Mouse (Mus musculus) brain, embryonic 14.5 days (tissue): Measurements from ENCODE around the gene Tmem8. TPM values are rescaled to one million over a fixed set of nuclear protein-coding genes. Genes with fewer than 3 reads are reported as not detected.

Experiments
- DNase-seq: peaks from one replicate; pipeline ENCODE4 v3.0.0-alpha.2; 2011; ENCODE audit warnings: low read depth
- CTCF ChIP-seq: fragments of 200-500 bp; IDR thresholded peaks from 2 replicates; pipeline ENCODE4 v1.5.1; 2012; ENCODE audit warnings: inconsistent platforms, mild to moderate bottlenecking, moderate library complexity, borderline replicate concordance; ENCODE audit not compliant: insufficient read depth, insufficient read length; ENCODE audit errors: extremely low read depth
- POLR2A ChIP-seq: fragments of 200-500 bp; IDR thresholded peaks from 2 replicates; pipeline ENCODE4 v1.6.1; 2012; ENCODE audit warnings: mild to moderate bottlenecking, inconsistent platforms, borderline replicate concordance; ENCODE audit not compliant: poor library complexity, insufficient read depth, insufficient read length, severe bottlenecking; ENCODE audit errors: extremely low read depth
- polyA plus RNA-seq: library from polyadenylated mRNA; depleted of rRNA; stranded (reverse); fragments of >200 nt; gene quantifications from 2 replicates; pipeline ENCODE4 v1.2.3, GENCODE M21; 2012

Tmem8 gene
- polyA plus RNA-seq, 1 experiment: 11.8 TPM

GRCm38 (mm10) chr17:26131856-26132853 lies 19.1 kb downstream of the Tmem8 start:
- TF ChIP-seq CTCF (no peak), POLR2A (no peak)
- DNase-seq: peak; percentile 76

GRCm38 (mm10) chr17:26137106-26137750 lies 24.1 kb downstream of the Tmem8 start:
- TF ChIP-seq CTCF (no peak), POLR2A (no peak)
- no peak for DNase-seq

GRCm38 (mm10) chr17:26137751-26138130 lies 24.6 kb downstream of the Tmem8 start:
- no peak for DNase-seq
- TF ChIP-seq POLR2A: no peak
- no peak for TF ChIP-seq CTCF

- TF ChIP-seq CTCF (peak; percentile 66), POLR2A (peak; percentile 95)
- DNase-seq: peak; percentile 99
Observed at GRCm38 (mm10) chr17:26138239-26138836, 25.2 kb downstream of the Tmem8 start, which contains the start of gene Axin1. TSS of gene Axin1 (plus strand) at chr17:26138688.

GRCm38 (mm10) chr17:26138901-26139381 lies 25.8 kb downstream of the Tmem8 start:
- DNase-seq: peak; percentile 67

GRCm38 (mm10) chr17:26142796-26143195 lies 29.7 kb downstream of the Tmem8 start:
- no peak for DNase-seq
- TF ChIP-seq CTCF (no peak), POLR2A (no peak)

More at GRCm38 (mm10) chr17:26138901-26139381, 25.8 kb downstream of the Tmem8 start:
- TF ChIP-seq CTCF: no peak
- no peak for TF ChIP-seq POLR2A

GRCm38 (mm10) chr17:26143386-26143785 lies 30.3 kb downstream of the Tmem8 start:
- DNase-seq: no peak
- TF ChIP-seq POLR2A (no peak), CTCF (no peak)

GRCm38 (mm10) chr17:26149056-26149455 lies 36.0 kb downstream of the Tmem8 start:
- TF ChIP-seq POLR2A (no peak), CTCF (no peak)
- DNase-seq: no peak

GRCm38 (mm10) chr17:26151886-26152630 lies 39.0 kb downstream of the Tmem8 start:
- no peak for DNase-seq
- TF ChIP-seq POLR2A: no peak
- TF ChIP-seq CTCF: no peak

GRCm38 (mm10) chr17:26162736-26163135 lies 49.6 kb downstream of the Tmem8 start:
- DNase-seq: no peak
- no peak for TF ChIP-seq CTCF
- TF ChIP-seq POLR2A: no peak
